Mouse (Mus musculus) brain, embryonic 14.5 days (tissue): ENCODE results near the gene Ptcd3.

ENCODE experiments used
- CTCF ChIP-seq: fragments of 200-500 bp; IDR thresholded peaks from 2 replicates; pipeline ENCODE4 v1.5.1; 2012; ENCODE audit warnings: inconsistent platforms, mild to moderate bottlenecking, moderate library complexity, borderline replicate concordance; ENCODE audit not compliant: insufficient read depth, insufficient read length; ENCODE audit errors: extremely low read depth
- POLR2A ChIP-seq: fragments of 200-500 bp; IDR thresholded peaks from 2 replicates; pipeline ENCODE4 v1.6.1; 2012; ENCODE audit warnings: mild to moderate bottlenecking, inconsistent platforms, borderline replicate concordance; ENCODE audit not compliant: poor library complexity, insufficient read depth, insufficient read length, severe bottlenecking; ENCODE audit errors: extremely low read depth

DNA sequence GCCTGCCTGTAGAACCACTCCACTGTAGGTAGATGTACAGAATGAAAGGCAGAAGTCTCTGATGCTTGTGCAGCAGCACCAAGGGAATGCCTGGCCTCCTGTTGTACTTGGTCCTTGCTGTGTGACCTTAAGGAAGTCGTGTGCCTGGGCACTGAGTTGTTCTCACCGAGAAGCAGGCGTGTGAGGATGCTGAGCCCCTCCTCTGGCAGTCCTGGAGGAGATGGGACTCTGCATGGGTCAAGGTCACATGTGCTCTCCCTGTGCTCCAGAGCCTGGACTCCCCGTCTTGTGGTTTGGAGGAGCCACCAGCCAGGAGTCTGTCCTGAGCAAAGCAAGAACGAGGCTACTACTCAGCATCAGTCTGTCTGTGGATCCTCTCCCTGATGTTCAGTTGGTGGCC lies 42.6 kb upstream of the Ptcd3 start:
- TF ChIP-seq CTCF (no peak), POLR2A (no peak)
